Mouse (Mus musculus): Measurements from ENCODE around the gene Dctn1. TPM values are rescaled to one million over a fixed set of nuclear protein-coding genes. Genes with fewer than 3 reads are reported as not detected.

The Dctn1 gene
- polyA plus RNA-seq (2012; ENCODE audit: low replicate concordance), result 545 and 1,010 TPM in 2 replicates

GRCm38 (mm10) chr6:83165607-83166242, at the start of gene Dctn1:
Gene Dctn1 (plus strand): TSS chr6:83165920.

GRCm38 (mm10) chr6:83120930-83121862, 44.5 kb upstream of the Dctn1 start, which contains the start of gene Wbp1:
Gene Wbp1 (minus strand): TSS chr6:83121559.

GRCm38 (mm10) chr6:83125331-83125730, 40.4 kb upstream of the Dctn1 start, which contains the start of gene Ino80b:
Gene Ino80b (minus strand): TSS chr6:83125431.

GRCm38 (mm10) chr6:83134951-83135513, 30.7 kb upstream of the Dctn1 start, which contains the start of gene Rtkn:
Gene Rtkn (plus strand): TSS chr6:83135463.

GRCm38 (mm10) chr6:83156259-83156684, 9.4 kb upstream of the Dctn1 start, which contains the start of the genes Wdr54 and 1700003E16Rik:
Gene Wdr54 (minus strand): TSS chr6:83156397.
Gene 1700003E16Rik (plus strand): TSS chr6:83156404.

GRCm38 (mm10) chr6:83219814-83220213, 54.1 kb downstream of the Dctn1 start, which contains the start of gene Slc4a5:
Gene Slc4a5 (plus strand): TSS chr6:83219828.

Other genes with a start within 250 kb of the Dctn1 start
- 0.32 and 0.74 TPM in 2 replicates for gene Sema4f, start 226.2 kb upstream of the Dctn1 start, polyA plus RNA-seq (2012; ENCODE audit: low replicate concordance)
- gene M1ap, start 219.0 kb upstream of the Dctn1 start, polyA plus RNA-seq (2012; ENCODE audit: low replicate concordance), result 3.3 and 20.7 TPM in 2 replicates
- gene Dok1, start 132.4 kb upstream of the Dctn1 start, polyA plus RNA-seq (2012; ENCODE audit: low replicate concordance), result 104 and 126 TPM in 2 replicates
- gene Loxl3, start 131.7 kb upstream of the Dctn1 start, polyA plus RNA-seq (2012; ENCODE audit: low replicate concordance), result 0.38 and 0.65 TPM in 2 replicates
- gene Aup1, start 111.4 kb upstream of the Dctn1 start, polyA plus RNA-seq (2012; ENCODE audit: low replicate concordance), result 2,900 and 3,028 TPM in 2 replicates
- 109 and 120 TPM in 2 replicates for gene Htra2, start 110.6 kb upstream of the Dctn1 start, polyA plus RNA-seq (2012; ENCODE audit: low replicate concordance)
- gene Dqx1, start 108.1 kb upstream of the Dctn1 start, polyA plus RNA-seq (2012; ENCODE audit: low replicate concordance), result 0.99 and 1.8 TPM in 2 replicates
- gene Tlx2, start 95.6 kb upstream of the Dctn1 start, polyA plus RNA-seq (2012; ENCODE audit: low replicate concordance), result 0.15 TPM in 1 of 2 replicates, not detected in the other
- gene Pcgf1, start 88.1 kb upstream of the Dctn1 start, polyA plus RNA-seq (2012; ENCODE audit: low replicate concordance), result 15.7 and 19.3 TPM in 2 replicates
- gene Lbx2, start 79.6 kb upstream of the Dctn1 start, polyA plus RNA-seq (2012; ENCODE audit: low replicate concordance), result 0.77 TPM in 1 of 2 replicates, not detected in the other
- 5.3 and 13.7 TPM in 2 replicates for gene Ccdc142, start 64.3 kb upstream of the Dctn1 start, polyA plus RNA-seq (2012; ENCODE audit: low replicate concordance)
- 5.9 and 8.9 TPM in 2 replicates for gene Gm42688, start 64.3 kb upstream of the Dctn1 start, polyA plus RNA-seq (2012; ENCODE audit: low replicate concordance)
- 27.5 and 42.2 TPM in 2 replicates for gene Mrpl53, start 56.9 kb upstream of the Dctn1 start, polyA plus RNA-seq (2012; ENCODE audit: low replicate concordance)
- 479 and 532 TPM in 2 replicates for gene Mogs, start 50.4 kb upstream of the Dctn1 start, polyA plus RNA-seq (2012; ENCODE audit: low replicate concordance)
- 40.1 and 107 TPM in 2 replicates for gene Wbp1, start 44.4 kb upstream of the Dctn1 start, polyA plus RNA-seq (2012; ENCODE audit: low replicate concordance)
- gene Ino80b, start 40.5 kb upstream of the Dctn1 start, polyA plus RNA-seq (2012; ENCODE audit: low replicate concordance), result 180 and 401 TPM in 2 replicates
- 1.6 and 2.5 TPM in 2 replicates for gene Rtkn, start 30.5 kb upstream of the Dctn1 start, polyA plus RNA-seq (2012; ENCODE audit: low replicate concordance)
- 0.56 TPM in 1 of 2 replicates, not detected in the other for gene Wdr54, start 9.5 kb upstream of the Dctn1 start, polyA plus RNA-seq (2012; ENCODE audit: low replicate concordance)
- 0.08 TPM in 1 of 2 replicates, not detected in the other for gene 1700003E16Rik, start 9.5 kb upstream of the Dctn1 start, polyA plus RNA-seq (2012; ENCODE audit: low replicate concordance)
- gene Slc4a5, start 53.9 kb downstream of the Dctn1 start, polyA plus RNA-seq (2012; ENCODE audit: low replicate concordance), result 0.69 and 0.90 TPM in 2 replicates
- 19.7 and 68.0 TPM in 2 replicates for gene Mthfd2, start 160.0 kb downstream of the Dctn1 start, polyA plus RNA-seq (2012; ENCODE audit: low replicate concordance)
- gene Mob1a, start 160.1 kb downstream of the Dctn1 start, polyA plus RNA-seq (2012; ENCODE audit: low replicate concordance), result 120 and 147 TPM in 2 replicates
- gene Bola3, start 183.2 kb downstream of the Dctn1 start, polyA plus RNA-seq (2012; ENCODE audit: low replicate concordance), result 44.1 and 110 TPM in 2 replicates

All from leukemia stem cell, adult 10-12 weeks (primary cell).